Mouse (Mus musculus): Measurements from ENCODE around the gene Fgf15.

DNA sequence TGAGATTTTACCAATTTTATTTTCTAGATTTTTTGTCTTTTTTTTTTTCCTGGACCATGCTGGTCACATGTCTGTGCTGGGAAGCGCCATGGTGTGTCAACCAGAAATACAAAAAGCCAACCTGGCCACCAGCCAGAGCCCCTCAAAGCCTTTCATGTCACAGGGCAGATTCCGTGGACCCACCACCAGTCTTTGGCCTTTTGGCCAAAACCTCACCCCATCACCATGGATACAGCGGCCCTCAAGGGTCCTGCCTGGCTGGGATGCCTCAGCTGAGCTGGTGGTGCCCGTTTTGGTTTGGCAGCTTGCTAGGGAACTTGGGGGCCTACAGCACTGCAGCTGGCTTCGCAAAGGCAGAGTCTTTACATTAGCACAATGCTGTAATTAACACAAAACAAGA lies 33.6 kb downstream of the Fgf15 start:
- TF ChIP-seq CTCF (IDR thresholded peaks at IDR 0.05; ENCODE audit: borderline replicate concordance, insufficient read depth, low read length) (no peak), POLR2A (IDR thresholded peaks at IDR 0.05; ENCODE audit: low read depth, low read length) (no peak)
